Mouse (Mus musculus) ES-E14 (cell line): Measurements from ENCODE around the gene Chadl.

Source experiments
- CHD2 ChIP-seq: IDR thresholded peaks from 2 replicates; pipeline ENCODE4 v1.6.1; 2014; ENCODE audit warnings: mild to moderate bottlenecking, low read depth, low read length, inconsistent platforms
- HCFC1 ChIP-seq: IDR thresholded peaks from 2 replicates; pipeline ENCODE4 v1.6.1; 2012; ENCODE audit warnings: low read length, inconsistent platforms, borderline replicate concordance; ENCODE audit not compliant: insufficient read depth
- MAFK ChIP-seq: IDR thresholded peaks from 2 replicates; pipeline ENCODE4 v1.6.1; 2014; ENCODE audit warnings: mild to moderate bottlenecking, low read depth, low read length, inconsistent platforms; ENCODE audit not compliant: insufficient read depth
- ZC3H11A ChIP-seq: IDR thresholded peaks from 2 replicates; pipeline ENCODE4 v1.6.1; 2012; ENCODE audit warnings: low read depth, mild to moderate bottlenecking, inconsistent platforms, low read length, borderline replicate concordance
- ZNF384 ChIP-seq: IDR thresholded peaks from 2 replicates; pipeline ENCODE4 v1.6.1; 2012; ENCODE audit warnings: low read depth, low read length, inconsistent platforms

- TF ChIP-seq HCFC1: no peak
- TF ChIP-seq CHD2: no peak
- no peak for TF ChIP-seq ZC3H11A
- no peak for TF ChIP-seq ZNF384
- TF ChIP-seq MAFK: no peak
Observed at GRCm38 (mm10) chr15:81719139-81719531, 22.0 kb upstream of the Chadl start.
